Mouse (Mus musculus): Measurements from ENCODE around the gene Pla2g15. TPM values are rescaled to one million over a fixed set of nuclear protein-coding genes. Genes with fewer than 3 reads are reported as not detected.
A peak's percentile ranks its signal among the peaks of the same experiment; 100 is the strongest.

The Pla2g15 gene
- polyA plus RNA-seq, 1 experiment from 2014 or later = 7.7 TPM

DNA sequence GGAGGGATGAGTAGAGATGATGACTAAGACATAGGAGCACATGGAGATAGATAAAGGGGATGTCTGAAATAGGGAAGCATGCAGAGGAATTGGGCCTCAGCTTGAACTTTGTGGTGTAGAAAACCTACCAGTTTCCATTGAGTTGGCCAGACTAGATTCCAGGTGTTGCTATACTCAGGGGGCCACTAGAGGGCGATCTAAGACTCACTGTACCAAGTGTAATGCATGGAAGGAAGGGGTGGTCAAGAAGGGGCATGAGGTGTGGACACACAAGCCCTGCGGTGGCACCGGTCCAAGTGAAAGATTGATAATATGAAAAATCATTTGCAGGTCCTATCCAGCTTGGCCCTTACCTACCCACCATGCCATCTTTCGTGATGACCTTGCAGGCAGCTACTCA lies 15.3 kb downstream of the Pla2g15 start:
- peaks cover 4% of the 10 kb centered on the region for H3K27me3 ChIP-seq (ENCODE audit: insufficient read depth, low read length)
- no peak overlapping the region for H3K27ac ChIP-seq (ENCODE audit: low read depth)
- H3K36me3 ChIP-seq (replicated peaks; ENCODE audit: insufficient read depth, low read length) = peaks cover 10% of the 10 kb centered on the region
- WGBS (ENCODE audit: insufficient replicate concordance) = 43% methylated on average over 4 of the region's 4 CpGs
- ATAC-seq (no peak), DNase-seq (peak; percentile 81)
- no peaks in the 10 kb centered on the region for H3K9me3 ChIP-seq (ENCODE audit: low read length)
- no peak overlapping the region for H3K4me2 ChIP-seq (ENCODE audit: low read depth, low read length)
- no peak overlapping the region for H3K4me3 ChIP-seq (ENCODE audit: low read depth, low read length)
- TF ChIP-seq CTCF (IDR thresholded peaks at IDR 0.05; ENCODE audit: low read depth) (peak; percentile 87), EP300 (IDR thresholded peaks at IDR 0.05; ENCODE audit: low read depth) (no peak)
- peaks cover 11% of the 10 kb centered on the region for H3K4me1 ChIP-seq (ENCODE audit: insufficient read depth)
- H3K9ac ChIP-seq (replicated peaks) = no peak overlapping the region

DNA sequence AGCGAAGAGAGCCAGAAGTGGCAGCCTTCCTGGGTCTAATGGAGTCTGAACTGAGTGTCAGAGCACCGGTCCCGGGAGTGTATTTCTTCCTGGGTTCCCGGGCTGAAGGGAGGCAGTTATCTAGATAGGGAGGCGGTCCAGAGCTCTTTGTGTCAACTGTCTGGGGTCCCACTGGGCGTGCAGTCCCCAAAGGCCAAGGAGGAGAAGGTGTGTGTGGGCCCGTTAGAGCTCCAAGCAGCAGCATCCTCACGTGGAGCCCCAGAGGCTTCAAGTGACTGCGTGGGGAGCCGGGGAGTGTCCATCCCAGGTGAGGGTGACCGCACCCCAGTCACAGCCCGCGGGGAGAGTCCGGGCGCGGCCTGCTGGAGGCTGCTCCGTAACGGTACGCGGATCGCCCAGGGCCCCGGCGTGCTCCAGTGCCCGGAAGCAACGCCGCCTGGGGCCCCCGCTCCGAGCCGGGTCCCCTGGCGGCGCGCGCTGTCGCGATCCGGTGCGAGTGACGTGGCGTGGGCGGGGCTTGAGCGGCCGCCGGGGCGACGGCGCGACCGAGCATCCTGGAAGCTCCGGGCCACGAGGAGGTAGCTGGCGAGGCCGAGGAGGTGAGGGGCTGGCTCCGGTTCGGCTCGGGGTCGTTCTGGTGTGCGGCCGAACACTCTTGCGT lies 18.3 kb downstream of the Pla2g15 start, which contains the start of gene Slc7a6:
Slc7a6 (plus strand) TSS at position 502 of the 661 bp plus-strand sequence.
- WGBS (ENCODE audit: insufficient replicate concordance) = under 1% methylated on average over 41 of the region's 59 CpGs
- Histone ChIP-seq H3K4me2 (ENCODE audit: low read depth, low read length) (peak within 1 kb of the TSS; percentile 99), H3K27ac (ENCODE audit: low read depth) (peak within 1 kb of the TSS; percentile 29; the same call in 1 of the 2 replicates), H3K27me3 (ENCODE audit: insufficient read depth, low read length) (peaks cover 4% of the 10 kb centered on the region), H3K4me3 (ENCODE audit: low read depth, low read length) (peak within 1 kb of the TSS; percentile 65), H3K9ac (replicated peaks) (peak within 1 kb of the TSS; percentile 64), H3K9me3 (ENCODE audit: low read length) (no peaks in the 10 kb centered on the region), H3K4me1 (ENCODE audit: insufficient read depth) (peaks cover 11% of the 10 kb centered on the region), H3K36me3 (replicated peaks; ENCODE audit: insufficient read depth, low read length) (0 out of 2 replicates have a peak, but pooled peaks cover 1% of the 10 kb centered on the region)
- 0 out of 2 replicates have a peak, but pooled peaks have one; percentile 4 for TF ChIP-seq CTCF (IDR thresholded peaks at IDR 0.05; ENCODE audit: low read depth)
- no peak for TF ChIP-seq EP300 (IDR thresholded peaks at IDR 0.05; ENCODE audit: low read depth)
- ATAC-seq = peak; percentile 83
- DNase-seq = peak; percentile 87

DNA sequence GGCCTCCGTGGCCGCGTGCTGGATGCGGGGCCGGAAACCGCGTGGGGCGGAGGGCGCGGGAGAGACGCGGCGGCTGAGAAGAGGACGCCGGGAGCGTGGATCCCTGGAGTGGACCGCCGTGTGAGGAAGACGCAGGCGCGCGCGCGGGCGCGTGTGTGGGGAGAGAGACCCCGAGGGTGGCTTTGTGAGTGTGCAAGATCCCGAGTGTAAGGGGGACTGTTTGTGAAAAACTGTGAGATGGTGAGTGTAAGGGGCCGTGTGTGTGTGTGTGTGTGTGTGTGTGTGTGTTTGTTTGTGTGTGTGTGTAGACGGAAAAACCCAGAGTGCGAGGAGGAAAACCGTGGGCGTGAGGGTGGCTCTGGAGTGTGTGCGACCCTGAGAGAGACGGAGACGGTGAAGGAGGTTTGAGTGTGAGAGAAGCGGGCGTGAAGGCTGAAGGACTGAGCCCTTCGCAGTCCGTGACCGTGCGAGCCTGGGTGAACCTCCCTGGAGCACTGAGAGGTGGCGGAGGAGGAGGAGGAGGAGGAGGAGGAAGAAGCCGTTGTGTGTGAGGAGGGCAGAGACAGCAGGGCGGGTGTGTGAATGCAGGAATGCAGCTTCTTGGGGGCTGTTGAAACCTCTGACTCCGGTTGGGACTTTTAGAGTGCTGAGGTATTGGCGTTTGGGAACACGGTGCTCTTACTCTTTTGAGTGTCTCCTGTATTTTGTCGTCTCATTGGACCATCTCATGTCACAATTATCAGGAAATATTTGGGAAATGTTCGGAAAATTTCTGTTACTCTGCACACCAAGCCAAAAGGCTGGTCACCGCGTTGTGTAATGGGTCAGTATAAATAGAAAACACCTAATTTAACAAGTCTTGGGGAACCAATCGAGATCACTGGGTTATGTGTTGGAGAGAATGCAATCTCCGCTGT lies 19.1 kb downstream of the Pla2g15 start:
- peak; percentile 48 for ATAC-seq
- WGBS (ENCODE audit: insufficient replicate concordance) = 1% methylated on average over 51 of the region's 54 CpGs

DNA sequence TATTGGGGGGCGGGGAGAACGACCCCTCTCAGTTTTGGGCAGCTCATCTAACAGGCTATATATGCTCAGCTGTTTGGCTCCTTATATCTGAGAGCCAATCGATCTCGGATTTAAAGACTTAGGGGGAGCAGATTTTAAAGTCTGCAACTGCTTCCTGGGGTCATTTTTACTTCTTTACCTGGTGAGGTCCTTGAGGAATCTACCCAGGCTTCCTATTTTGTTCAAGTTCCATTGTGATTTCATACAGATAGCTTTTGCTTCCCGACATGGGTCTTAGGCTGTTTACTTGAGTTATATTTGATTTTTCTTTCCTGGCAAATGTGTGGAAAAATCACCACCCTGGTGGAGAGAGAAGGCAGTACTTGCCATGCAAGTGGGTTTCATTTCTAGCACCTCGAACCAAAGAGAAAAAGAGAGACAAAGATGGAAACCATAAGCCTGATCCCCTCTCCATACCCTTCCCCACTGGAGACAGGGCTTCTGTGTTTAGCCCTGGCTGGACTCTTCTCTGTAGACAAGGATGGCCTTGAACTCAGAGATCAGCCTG lies 19.8 kb downstream of the Pla2g15 start:
- ATAC-seq (no peak), DNase-seq (no peak)
- no peak for TF ChIP-seq EP300 (IDR thresholded peaks at IDR 0.05; ENCODE audit: low read depth)
- TF ChIP-seq CTCF (IDR thresholded peaks at IDR 0.05; ENCODE audit: low read depth) = no peak; the same call in 1 of the 2 replicates
- 23% methylated on average over 6 of the region's 6 CpGs for WGBS (ENCODE audit: insufficient replicate concordance)
- no peak overlapping the region for H3K9ac ChIP-seq (replicated peaks)
- H3K4me3 ChIP-seq (ENCODE audit: low read depth, low read length) = no peak overlapping the region
- H3K27me3 ChIP-seq (ENCODE audit: insufficient read depth, low read length) = peaks cover 4% of the 10 kb centered on the region
- H3K4me1 ChIP-seq (ENCODE audit: insufficient read depth) = peaks cover 11% of the 10 kb centered on the region
- H3K27ac ChIP-seq (ENCODE audit: low read depth) = no peak overlapping the region
- H3K36me3 ChIP-seq (replicated peaks; ENCODE audit: insufficient read depth, low read length) = no peaks in the 10 kb centered on the region
- H3K9me3 ChIP-seq (ENCODE audit: low read length) = no peaks in the 10 kb centered on the region
- H3K4me2 ChIP-seq (ENCODE audit: low read depth, low read length) = peak overlapping the region; percentile 99; the same call in 1 of the 2 replicates

More for the DNA sequence above, 19.1 kb downstream of the Pla2g15 start:
- no peaks in the 10 kb centered on the region for H3K36me3 ChIP-seq (replicated peaks; ENCODE audit: insufficient read depth, low read length)
- H3K27ac ChIP-seq (ENCODE audit: low read depth) = peak overlapping the region; percentile 29; the same call in 1 of the 2 replicates
- peaks cover 11% of the 10 kb centered on the region for H3K4me1 ChIP-seq (ENCODE audit: insufficient read depth)
- H3K27me3 ChIP-seq (ENCODE audit: insufficient read depth, low read length) = peaks cover 4% of the 10 kb centered on the region
- peak overlapping the region; percentile 99 for H3K4me2 ChIP-seq (ENCODE audit: low read depth, low read length)
- peak overlapping the region; percentile 64 for H3K9ac ChIP-seq (replicated peaks)
- H3K9me3 ChIP-seq (ENCODE audit: low read length) = no peaks in the 10 kb centered on the region
- peak; percentile 36 for DNase-seq
- peak overlapping the region; percentile 65 for H3K4me3 ChIP-seq (ENCODE audit: low read depth, low read length)
- TF ChIP-seq EP300 (IDR thresholded peaks at IDR 0.05; ENCODE audit: low read depth) (no peak), CTCF (IDR thresholded peaks at IDR 0.05; ENCODE audit: low read depth) (no peak)

DNA sequence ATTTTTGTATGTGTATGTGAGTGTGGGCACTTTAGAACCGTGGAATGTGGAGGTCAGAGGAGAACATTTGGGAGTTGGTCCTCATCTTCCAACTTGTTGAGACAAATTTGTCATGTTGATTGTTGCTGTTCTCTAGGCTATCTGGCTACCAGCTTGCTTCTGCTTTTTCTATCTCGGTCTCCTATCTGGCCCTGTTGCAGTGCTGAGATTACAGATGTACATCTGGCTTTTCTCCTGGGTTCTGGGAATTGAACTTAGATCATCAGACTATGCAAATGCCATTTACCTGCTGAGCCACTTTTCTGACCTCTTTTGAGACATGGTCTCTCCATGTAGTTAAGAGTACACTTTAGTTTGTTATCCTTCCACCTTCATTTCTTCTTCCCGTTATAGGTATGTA lies 23.4 kb downstream of the Pla2g15 start:
- Histone ChIP-seq H3K36me3 (replicated peaks; ENCODE audit: insufficient read depth, low read length) (no peaks in the 10 kb centered on the region), H3K4me3 (ENCODE audit: low read depth, low read length) (no peak overlapping the region), H3K4me2 (ENCODE audit: low read depth, low read length) (no peak overlapping the region), H3K9me3 (ENCODE audit: low read length) (no peaks in the 10 kb centered on the region), H3K27me3 (ENCODE audit: insufficient read depth, low read length) (no peaks in the 10 kb centered on the region), H3K27ac (ENCODE audit: low read depth) (no peak overlapping the region), H3K9ac (replicated peaks) (no peak overlapping the region), H3K4me1 (ENCODE audit: insufficient read depth) (peaks cover 4% of the 10 kb centered on the region)
- WGBS (ENCODE audit: insufficient replicate concordance) = 79% methylated on average over 3 of the region's 3 CpGs
- TF ChIP-seq EP300 (IDR thresholded peaks at IDR 0.05; ENCODE audit: low read depth) (no peak), CTCF (IDR thresholded peaks at IDR 0.05; ENCODE audit: low read depth) (no peak)
- ATAC-seq (no peak), DNase-seq (no peak)

DNA sequence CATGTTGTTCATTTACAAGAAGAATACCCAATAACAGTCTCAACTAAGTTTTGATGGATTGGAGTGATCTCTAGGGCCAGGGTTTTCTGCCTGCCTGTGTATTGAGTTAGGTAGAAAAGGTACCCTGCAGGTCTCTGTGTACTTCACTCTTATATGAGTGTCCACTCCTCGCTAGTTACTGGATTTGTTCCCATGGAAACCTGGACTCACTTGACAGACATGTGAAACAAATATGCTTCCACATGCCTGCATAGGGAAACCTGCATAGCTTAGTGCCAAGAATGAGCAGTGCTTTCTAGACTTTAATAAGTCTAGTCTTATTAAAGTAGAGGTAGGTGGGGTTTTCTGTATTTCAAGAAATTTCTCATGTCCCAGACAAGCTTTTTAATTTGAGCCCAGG lies 26.7 kb downstream of the Pla2g15 start:
- Histone ChIP-seq H3K36me3 (replicated peaks; ENCODE audit: insufficient read depth, low read length) (no peaks in the 10 kb centered on the region), H3K9ac (replicated peaks) (no peak overlapping the region), H3K4me1 (ENCODE audit: insufficient read depth) (no peaks in the 10 kb centered on the region), H3K27me3 (ENCODE audit: insufficient read depth, low read length) (no peaks in the 10 kb centered on the region), H3K4me2 (ENCODE audit: low read depth, low read length) (no peak overlapping the region), H3K4me3 (ENCODE audit: low read depth, low read length) (no peak overlapping the region), H3K9me3 (ENCODE audit: low read length) (no peaks in the 10 kb centered on the region), H3K27ac (ENCODE audit: low read depth) (no peak overlapping the region)
- no peak for DNase-seq
- WGBS (ENCODE audit: insufficient replicate concordance) = 64% methylated on average over 1 of the region's 1 CpGs
- no peak for ATAC-seq
- no peak for TF ChIP-seq CTCF (IDR thresholded peaks at IDR 0.05; ENCODE audit: low read depth)
- TF ChIP-seq EP300 (IDR thresholded peaks at IDR 0.05; ENCODE audit: low read depth) = no peak

All from liver, postnatal 0 days (tissue).